Mouse (Mus musculus) c-Kit-positive CD71-positive TER-119-positive erythroid progenitor cells, embryonic 14.5 days (primary cell): Measurements from ENCODE around the gene Fbxo6.
"Not testable (repeated sequence)": the region's sequence is repeated elsewhere in the genome, so short reads cannot be mapped to it uniquely, and the experiment has no call there.

Experiments
- DNase-seq: peaks from one replicate; pipeline ENCODE4 v3.0.0-alpha.2; 2013; ENCODE audit warnings: low spot score

Fbxo6 gene

GRCm38 (mm10) chr4:148128241-148128640 is 23.7 kb downstream of the Fbxo6 start:
- DNase-seq, result no peak

DNA sequence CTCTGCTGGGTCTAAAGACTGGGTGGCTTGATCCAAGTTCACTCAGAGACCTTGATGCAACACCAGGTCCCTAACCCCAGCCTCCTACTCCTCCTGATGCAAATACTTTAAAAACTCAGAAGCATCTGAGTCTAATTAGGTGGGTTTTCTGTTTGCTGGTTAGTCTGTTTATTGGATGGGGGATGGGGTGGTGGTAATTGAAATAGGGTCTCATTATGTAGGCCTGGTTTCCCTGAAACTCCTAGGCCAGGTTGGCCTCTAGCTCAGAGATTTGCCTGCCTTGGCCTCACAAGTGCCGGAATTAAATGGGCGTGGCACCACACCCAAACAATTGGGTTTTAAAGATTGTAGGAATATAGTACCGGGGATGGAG is 29.3 kb downstream of the Fbxo6 start:
- DNase-seq, result no peak

- no peak for DNase-seq
Observed at GRCm38 (mm10) chr4:148121982-148122693, 29.8 kb downstream of the Fbxo6 start.

- DNase-seq, result no peak
Observed at GRCm38 (mm10) chr4:148121362-148121761, 30.6 kb downstream of the Fbxo6 start.

- DNase-seq, result no peak
Observed at GRCm38 (mm10) chr4:148120555-148120954, 31.4 kb downstream of the Fbxo6 start.

DNA sequence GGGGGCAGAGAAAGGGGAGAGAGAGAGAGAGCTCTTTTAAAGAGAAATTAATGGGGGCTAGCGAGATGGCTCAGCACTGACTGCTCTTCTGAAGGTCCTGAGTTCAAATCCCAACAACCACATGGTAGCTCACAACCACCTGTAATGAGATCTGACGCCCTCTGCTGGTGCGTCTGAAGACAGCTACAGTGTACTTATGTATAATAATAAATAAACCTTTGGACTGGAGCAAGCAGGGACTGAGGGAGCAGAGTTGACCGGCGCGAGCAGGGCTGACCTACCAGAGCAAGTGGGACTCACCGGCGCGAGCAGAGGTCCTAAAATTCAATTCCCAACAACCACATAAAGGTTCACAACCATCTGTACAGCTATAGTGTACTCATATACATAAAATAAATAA is 32.4 kb downstream of the Fbxo6 start:
- not testable (repeated sequence) for DNase-seq

DNA sequence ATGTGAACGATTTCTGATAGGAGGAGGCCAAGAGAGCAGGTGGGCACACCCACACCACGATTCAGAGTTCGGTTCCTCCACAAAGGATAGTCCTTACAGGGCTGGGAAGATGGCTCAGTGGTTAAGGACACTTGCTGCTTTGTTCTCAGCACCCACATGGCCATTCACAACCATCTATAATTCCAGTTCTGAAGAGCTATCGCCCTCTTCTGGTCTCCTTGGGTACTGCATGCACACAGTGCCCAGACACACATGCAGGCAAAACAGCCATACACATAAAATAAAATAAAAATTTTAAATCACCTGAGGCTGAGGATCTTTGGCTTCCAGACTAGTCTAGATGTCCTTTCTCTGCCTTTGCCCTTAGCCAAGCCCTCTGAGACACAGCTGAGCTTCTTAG is 34.5 kb downstream of the Fbxo6 start:
- DNase-seq, result no peak

DNA sequence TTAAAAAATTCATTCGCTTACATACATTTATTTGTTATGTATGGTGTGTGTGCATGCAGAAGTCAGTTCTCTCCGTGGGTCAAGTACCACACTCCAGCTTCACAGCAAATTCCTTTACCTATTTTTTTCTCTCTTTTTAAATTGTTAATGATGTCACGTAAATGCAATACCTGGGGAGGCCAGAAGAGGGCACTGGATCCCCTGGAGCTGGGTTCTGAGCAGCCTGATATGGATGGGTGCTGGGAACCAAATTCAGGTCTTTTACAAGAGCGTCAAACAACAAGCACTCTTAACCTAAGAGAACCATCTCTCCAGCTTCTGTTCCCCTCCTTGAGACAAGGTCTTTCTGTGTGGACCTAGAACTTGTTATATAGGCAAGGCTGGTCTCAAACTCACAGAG is 35.3 kb downstream of the Fbxo6 start:
- no peak for DNase-seq

DNA sequence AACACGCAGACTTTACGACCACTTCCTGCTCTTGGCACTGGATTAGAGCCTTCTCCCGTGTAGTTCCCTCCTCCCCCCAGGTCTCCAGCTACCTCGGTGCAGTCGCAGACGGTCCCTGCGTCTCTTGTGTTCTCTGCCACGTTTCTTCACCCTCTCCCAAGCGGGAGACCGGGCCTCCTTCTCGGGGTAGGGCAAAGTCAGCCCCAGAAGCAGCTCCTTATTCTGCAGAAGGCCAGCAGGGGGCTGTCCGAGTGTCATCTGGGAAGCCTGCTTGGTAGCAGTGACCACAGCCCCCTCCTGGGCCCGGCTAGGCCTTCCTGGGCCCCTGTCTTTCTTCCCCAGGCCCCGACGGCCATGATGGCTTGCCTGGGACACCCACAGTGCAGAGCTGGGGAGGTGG is 36.5 kb downstream of the Fbxo6 start:
- DNase-seq, result no peak

DNA sequence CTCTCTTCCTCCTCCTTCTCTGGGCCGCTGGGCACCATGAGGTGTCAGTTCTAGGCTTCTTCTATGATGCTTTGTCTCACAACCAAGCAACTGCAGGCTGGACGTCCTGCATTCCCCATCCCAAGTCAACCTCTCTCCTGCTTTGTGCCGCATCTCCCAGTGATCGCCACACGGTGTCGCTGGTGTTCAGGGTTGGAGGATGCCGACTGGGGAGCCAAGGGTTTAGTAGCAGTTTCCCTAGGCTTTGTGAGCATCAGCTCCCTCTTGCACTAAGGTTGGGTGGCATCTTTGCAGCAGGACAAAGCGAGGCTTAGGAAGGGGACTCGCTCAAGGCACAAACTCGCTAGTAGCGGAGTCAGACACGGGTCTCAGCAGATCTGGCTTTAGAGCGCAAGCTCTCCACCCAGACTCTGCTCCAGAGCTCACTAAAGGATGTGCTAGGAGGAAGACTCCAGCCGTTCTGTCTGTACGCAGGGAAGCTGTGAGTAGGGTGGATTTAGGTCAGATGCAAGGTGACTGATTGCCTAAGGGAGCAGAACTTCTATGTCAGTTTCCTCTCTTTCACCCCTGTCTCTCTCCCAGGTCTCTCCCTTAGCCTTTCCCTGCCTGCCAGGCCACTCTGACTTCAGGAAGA is 37.1 kb downstream of the Fbxo6 start:
- DNase-seq, result peak; percentile 67

DNA sequence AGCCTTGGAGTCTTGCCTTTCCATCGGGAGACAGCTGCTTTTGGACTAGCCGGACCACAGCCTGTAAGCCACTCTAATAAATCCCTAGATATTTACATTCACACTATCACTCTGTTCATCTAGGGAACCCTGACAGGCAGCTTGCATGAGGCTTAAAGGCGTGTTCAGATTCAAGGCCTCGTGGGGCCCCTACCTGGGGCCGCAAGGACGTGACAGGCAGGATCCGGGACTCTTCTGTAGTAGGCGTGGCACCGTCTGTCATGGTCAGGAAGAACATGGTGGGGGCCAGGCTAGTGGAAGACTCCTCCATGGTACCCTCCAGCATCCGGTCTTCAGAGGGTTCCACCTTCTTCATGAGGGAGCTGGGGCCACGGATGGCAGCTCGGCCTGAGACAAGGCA is 39.4 kb downstream of the Fbxo6 start:
- DNase-seq, result no peak

DNA sequence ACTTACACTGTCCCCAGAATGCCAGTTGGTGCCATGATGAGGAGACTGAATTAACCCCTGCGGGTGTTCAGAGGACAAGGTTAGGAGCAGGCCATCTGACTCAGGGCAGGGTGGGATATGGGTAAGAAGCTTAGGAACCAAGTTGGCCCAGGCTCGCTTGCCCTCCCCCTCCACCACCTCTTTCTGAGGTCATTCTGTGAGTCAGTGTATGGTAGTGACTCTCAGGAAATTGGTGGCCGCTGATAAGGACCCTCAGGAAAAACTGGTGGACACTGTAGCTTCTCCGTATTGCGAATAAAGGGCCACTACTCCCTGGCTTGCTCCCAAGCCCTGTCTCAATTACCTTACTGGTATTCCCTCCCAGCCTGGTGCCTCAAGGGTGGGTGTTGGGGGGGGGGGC is 42.7 kb downstream of the Fbxo6 start:
- no peak for DNase-seq

- DNase-seq, result no peak
Observed at GRCm38 (mm10) chr4:148108565-148109100, 43.3 kb downstream of the Fbxo6 start.

- no peak for DNase-seq
Observed at GRCm38 (mm10) chr4:148107621-148108291, 44.2 kb downstream of the Fbxo6 start.

DNA sequence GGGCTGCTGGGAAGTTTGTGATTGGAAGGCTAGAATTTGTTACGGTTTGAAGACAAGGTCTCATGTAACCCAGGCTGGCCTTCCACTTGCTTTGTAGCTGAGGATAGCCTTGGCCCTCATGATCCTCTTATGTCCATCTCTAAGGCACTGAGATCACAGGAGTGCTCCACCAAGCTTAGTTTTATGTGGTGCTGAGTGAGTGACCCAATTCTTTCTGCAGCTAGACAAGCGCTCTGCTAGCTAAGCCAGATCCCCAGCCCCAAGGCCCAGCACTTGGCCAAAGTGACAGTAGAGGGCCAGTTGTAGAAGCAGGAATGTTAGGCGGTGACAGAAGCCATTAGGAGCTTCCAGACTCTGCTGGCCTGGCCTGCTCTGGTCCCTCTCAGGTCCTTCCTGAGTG is 47.8 kb downstream of the Fbxo6 start:
- DNase-seq, result no peak

DNA sequence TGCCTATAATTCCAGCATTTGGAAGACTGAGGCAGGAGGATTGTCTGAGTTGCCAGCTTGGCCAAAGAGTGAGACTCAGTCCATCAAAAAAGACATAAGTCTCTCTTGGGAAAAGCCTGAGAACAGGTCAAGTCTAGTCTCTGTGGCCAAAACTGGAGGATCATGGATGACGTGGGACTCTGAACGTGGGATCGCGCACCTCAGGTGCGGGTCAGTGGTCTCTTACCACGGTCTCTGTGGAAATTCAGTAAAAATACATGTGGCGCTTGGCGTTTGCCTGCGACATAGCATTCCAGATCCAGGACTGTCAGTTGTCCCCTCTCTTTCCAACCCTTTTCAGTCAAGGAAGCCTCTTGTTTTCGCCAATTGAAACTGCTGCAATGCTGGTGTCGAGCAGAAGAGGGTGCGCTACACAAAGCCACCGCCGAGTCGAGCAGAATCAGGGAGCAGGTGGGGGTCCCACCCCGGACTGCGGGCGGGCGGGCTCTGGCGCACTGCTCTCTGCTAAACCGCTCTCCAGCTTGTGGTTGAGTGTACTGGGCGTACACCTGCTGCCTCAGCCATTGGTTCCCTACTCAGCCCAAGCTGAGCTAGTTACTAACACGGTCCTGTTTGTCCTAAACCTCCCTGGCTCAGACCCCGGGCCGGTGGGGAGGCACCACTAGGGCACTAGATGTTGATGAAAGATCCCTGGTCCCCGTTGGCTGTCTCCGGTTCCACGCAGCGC is 50.0 kb downstream of the Fbxo6 start:
- DNase-seq, result no peak

GRCm38 (mm10) chr4:148098666-148099065 is 53.3 kb downstream of the Fbxo6 start:
- no peak for DNase-seq

- DNase-seq, result no peak
Observed at GRCm38 (mm10) chr4:148097936-148098335, 54.0 kb downstream of the Fbxo6 start.
